Mouse (Mus musculus) limb, embryonic 11.5 days (tissue): ENCODE results near the gene Nip7. TPM values are rescaled to one million over a fixed set of nuclear protein-coding genes. Genes with fewer than 3 reads are reported as not detected.
"Not testable (repeated sequence)": the region's sequence is repeated elsewhere in the genome, so short reads cannot be mapped to it uniquely, and the experiment has no call there.

ENCODE experiments used
- ATAC-seq: fragments of 200-750 bp; cut with Nextera tagmentation; 2 replicates; pipeline ENCODE4 v1.8.0; 2017; ENCODE audit warnings: low read depth; ENCODE audit not compliant: insufficient number of reproducible peaks, low FRiP score, low TSS enrichment
- DNase-seq: peaks from one replicate; pipeline ENCODE4 v3.0.0-alpha.2; 2015; ENCODE audit warnings: low spot score
- H3K27ac ChIP-seq: fragments of 300-500 bp; sonication (generic); replicated peaks from 2 replicates; pipeline ENCODE4 v1.5.1; 2014; ENCODE audit warnings: low read depth, mild to moderate bottlenecking, low read length
- H3K27me3 ChIP-seq: fragments of 300-500 bp; sonication (generic); 2 replicates; pipeline ENCODE4 v1.6.1; 2014; ENCODE audit warnings: mild to moderate bottlenecking, low read length, mixed read lengths; ENCODE audit not compliant: control insufficient read depth, insufficient read depth
- H3K36me3 ChIP-seq: fragments of 300-500 bp; sonication (generic); 2 replicates; pipeline ENCODE4 v1.6.1; 2014; ENCODE audit warnings: mild to moderate bottlenecking, low read length, moderate library complexity, mixed read lengths; ENCODE audit not compliant: control insufficient read depth, insufficient read depth
- H3K4me1 ChIP-seq: fragments of 300-500 bp; sonication (generic); 2 replicates; pipeline ENCODE4 v1.6.1; 2014; ENCODE audit warnings: low read length, mixed read lengths; ENCODE audit not compliant: control insufficient read depth, insufficient read depth
- H3K4me2 ChIP-seq: fragments of 300-500 bp; sonication (generic); 2 replicates; pipeline ENCODE4 v1.6.1; 2014; ENCODE audit warnings: low read depth, mild to moderate bottlenecking, moderate library complexity; ENCODE audit not compliant: severe bottlenecking
- H3K4me3 ChIP-seq: fragments of 300-500 bp; sonication (generic); 2 replicates; pipeline ENCODE4 v1.5.1; 2014; ENCODE audit warnings: low read depth, low read length
- H3K9ac ChIP-seq: fragments of 300-500 bp; sonication (generic); 2 replicates; pipeline ENCODE4 v1.6.1; 2014; ENCODE audit warnings: mild to moderate bottlenecking, low read length
- H3K9me3 ChIP-seq: fragments of 300-500 bp; sonication (generic); 2 replicates; pipeline ENCODE4 v1.6.1; 2016; ENCODE audit warnings: low read length; ENCODE audit not compliant: control insufficient read depth
- WGBS: fragments of 180-500 bp; shearing (Covaris S2); extraction: QIAGEN DNeasy Blood & Tissue Kit; methylation state at CpG from one replicate; pipeline ENCODE4 v1.1.7; 2014; 5-methylcytosine and 5-hydroxymethylcytosine counted together
- polyA plus RNA-seq: library from polyadenylated mRNA; unstranded; fragments of >200 nt; fragmentation: Nextera tagmentation; extraction: Ambion mirVana; gene quantifications from 2 replicates; pipeline ENCODE4 v1.2.1, GENCODE M21; 2014

The Nip7 gene
- polyA plus RNA-seq, 1 experiment from 2014 or later = 119 TPM

DNA sequence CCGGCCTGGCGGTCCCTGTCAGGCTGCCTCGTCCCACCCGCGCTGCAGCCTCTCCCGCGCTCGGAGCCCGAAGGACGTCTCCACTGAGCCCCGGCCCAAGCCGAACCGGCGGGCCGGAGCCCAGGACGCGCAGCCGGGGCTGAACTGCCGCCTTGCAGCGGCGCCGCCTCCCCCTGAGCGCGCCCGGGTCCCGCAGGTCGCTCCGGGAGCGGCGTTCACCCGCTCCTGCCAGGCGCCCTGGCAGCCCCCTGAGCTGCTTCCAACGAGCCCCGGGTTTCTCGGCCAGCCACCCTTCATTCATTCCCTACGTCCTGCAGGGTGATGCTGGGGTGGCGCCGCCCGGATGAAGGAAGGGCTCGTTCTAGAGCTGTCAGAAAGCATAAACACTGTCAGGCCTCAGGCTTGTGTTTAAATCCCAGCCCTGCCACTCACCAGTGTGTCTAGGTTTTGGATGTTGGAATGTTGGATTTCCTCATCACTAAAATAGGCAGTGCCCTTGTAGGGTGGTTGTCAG, 25.0 kb upstream of the Nip7 start:
- no peaks in the 10 kb centered on the region for H3K9me3 ChIP-seq
- peak overlapping the region; percentile 96 for H3K4me3 ChIP-seq
- H3K27me3 ChIP-seq = no peaks in the 10 kb centered on the region
- H3K4me1 ChIP-seq = peaks cover 9% of the 10 kb centered on the region
- DNase-seq (no peak), ATAC-seq (no peak)
- 0 out of 2 replicates have a peak overlapping the region, but pooled peaks have one; percentile 18 for H3K27ac ChIP-seq
- peak overlapping the region; percentile 89 for H3K9ac ChIP-seq
- peak overlapping the region; percentile 65 for H3K4me2 ChIP-seq
- 0% methylated on average over 40 of the region's 40 CpGs for WGBS
- no peaks in the 10 kb centered on the region for H3K36me3 ChIP-seq

DNA sequence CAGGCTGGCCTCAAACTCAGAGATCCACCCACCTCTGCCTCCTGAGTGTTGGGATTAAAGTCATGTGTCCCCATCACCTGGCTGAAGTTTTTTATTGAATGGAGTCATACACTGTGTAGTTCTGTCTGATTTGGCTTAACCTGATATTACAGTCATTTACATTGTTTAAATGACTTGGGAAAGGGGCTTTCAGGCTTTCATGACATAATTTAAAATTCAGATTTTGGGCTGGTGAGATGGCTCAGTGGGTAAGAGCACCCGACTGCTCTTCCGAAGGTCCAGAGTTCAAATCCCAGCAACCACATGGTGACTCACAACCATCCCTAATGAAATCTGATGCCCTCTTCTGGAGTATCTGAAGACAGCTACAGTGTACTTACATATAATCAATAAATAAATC, 23.1 kb upstream of the Nip7 start:
- H3K4me1 ChIP-seq, H3K4me2 ChIP-seq, ATAC-seq, H3K9ac ChIP-seq, H3K27me3 ChIP-seq, DNase-seq, H3K27ac ChIP-seq, H3K4me3 ChIP-seq, H3K36me3 ChIP-seq, H3K9me3 ChIP-seq: not testable (repeated sequence)
- WGBS = 100% methylated on average over 2 of the region's 2 CpGs

DNA sequence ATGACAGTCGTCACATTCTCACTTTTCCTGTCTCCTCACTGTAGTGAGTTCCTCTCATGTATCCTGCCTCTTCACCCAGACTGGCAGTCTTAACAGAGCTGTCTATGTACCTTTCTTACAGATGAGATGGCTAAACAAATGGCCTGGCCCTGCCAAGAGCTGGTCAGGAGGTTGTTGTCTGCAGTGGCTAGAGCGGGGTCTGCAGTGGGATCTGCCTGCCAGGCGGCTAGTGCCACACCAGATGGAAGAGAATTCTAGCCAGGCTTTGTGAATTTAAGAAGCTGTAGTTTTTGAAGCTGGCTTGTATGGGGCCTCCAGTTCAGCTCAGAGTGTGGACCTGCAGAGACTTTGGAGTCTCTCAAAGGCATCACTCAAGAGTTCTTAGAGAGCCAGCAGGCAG, 21.0 kb upstream of the Nip7 start:
- H3K9ac ChIP-seq = no peak overlapping the region
- H3K9me3 ChIP-seq = no peaks in the 10 kb centered on the region
- H3K27me3 ChIP-seq = no peaks in the 10 kb centered on the region
- no peak overlapping the region for H3K4me3 ChIP-seq
- no peak overlapping the region for H3K4me2 ChIP-seq
- H3K4me1 ChIP-seq = peaks cover 9% of the 10 kb centered on the region
- DNase-seq = no peak
- WGBS = 85% methylated on average over 3 of the region's 3 CpGs
- ATAC-seq = no peak
- H3K27ac ChIP-seq = no peak overlapping the region
- peaks cover 13% of the 10 kb centered on the region; the same call in 1 of the 2 replicates for H3K36me3 ChIP-seq

DNA sequence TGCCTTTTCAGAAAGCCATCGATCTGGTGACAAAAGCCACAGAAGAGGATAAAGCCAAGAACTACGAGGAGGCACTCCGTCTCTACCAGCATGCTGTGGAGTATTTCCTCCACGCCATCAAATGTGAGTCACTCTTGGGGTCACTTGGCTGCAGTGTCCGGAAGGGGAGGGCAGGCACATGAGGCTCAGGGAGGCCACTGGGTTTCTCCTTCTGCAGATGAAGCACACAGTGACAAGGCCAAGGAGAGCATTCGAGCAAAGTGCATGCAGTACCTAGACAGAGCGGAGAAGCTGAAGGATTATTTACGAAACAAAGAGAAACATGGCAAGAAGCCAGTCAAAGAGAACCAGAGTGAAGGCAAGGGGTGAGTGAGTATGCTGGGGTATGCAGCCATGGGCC, 20.1 kb upstream of the Nip7 start:
- 94% methylated on average over 8 of the region's 8 CpGs for WGBS
- H3K27ac ChIP-seq = no peak overlapping the region
- no peaks in the 10 kb centered on the region for H3K9me3 ChIP-seq
- peaks cover 14% of the 10 kb centered on the region; the same call in 1 of the 2 replicates for H3K36me3 ChIP-seq
- H3K27me3 ChIP-seq = no peaks in the 10 kb centered on the region
- ATAC-seq = no peak
- no peak overlapping the region for H3K4me2 ChIP-seq
- H3K4me3 ChIP-seq = no peak overlapping the region
- no peak for DNase-seq
- H3K4me1 ChIP-seq = peaks cover 9% of the 10 kb centered on the region
- no peak overlapping the region for H3K9ac ChIP-seq

DNA sequence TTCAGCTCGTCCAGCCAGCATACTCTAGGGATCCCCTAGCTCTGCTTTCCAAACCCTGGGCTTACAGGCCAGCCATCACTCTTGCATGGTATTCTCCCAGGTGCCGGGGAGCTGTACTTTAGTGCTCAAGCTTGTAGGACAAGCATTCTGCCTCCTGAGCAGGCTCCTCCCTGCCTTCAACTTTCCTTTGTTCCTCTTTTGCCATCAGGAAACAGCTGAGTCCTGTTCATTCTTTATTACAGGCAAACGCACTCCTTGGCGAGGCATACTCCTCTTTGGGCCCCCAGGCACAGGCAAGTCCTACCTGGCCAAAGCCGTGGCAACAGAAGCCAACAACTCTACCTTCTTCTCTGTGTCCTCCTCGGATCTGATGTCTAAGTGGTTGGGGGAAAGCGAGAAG, 16.0 kb upstream of the Nip7 start:
- H3K9me3 ChIP-seq = no peaks in the 10 kb centered on the region
- 83% methylated on average over 7 of the region's 7 CpGs for WGBS
- DNase-seq (no peak), ATAC-seq (no peak)
- H3K4me3 ChIP-seq = no peak overlapping the region
- H3K27me3 ChIP-seq = no peaks in the 10 kb centered on the region
- H3K9ac ChIP-seq = no peak overlapping the region
- H3K36me3 ChIP-seq = peaks cover 35% of the 10 kb centered on the region
- no peak overlapping the region for H3K27ac ChIP-seq
- no peaks in the 10 kb centered on the region for H3K4me1 ChIP-seq
- H3K4me2 ChIP-seq = no peak overlapping the region

DNA sequence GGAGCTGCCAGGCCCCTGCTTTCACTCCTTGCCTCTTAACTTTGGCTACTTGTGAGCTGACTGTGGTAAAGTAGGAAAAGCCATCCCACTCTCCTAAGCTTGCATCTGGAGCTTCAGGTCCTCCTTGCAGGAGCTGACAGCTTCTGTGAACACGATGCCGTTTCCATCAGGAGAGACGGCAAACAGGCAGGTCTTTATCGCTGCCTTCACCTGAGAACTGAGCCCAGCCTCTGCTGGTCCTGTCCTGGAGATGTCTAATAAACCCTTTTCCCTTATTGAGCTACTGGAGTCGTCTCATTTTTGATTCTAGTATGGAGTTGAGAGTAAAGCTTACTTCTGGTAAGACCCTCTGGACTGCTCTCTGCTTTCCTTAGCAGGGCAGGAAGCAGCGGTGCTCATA, 11.2 kb upstream of the Nip7 start:
- DNase-seq (no peak), ATAC-seq (no peak)
- Histone ChIP-seq H3K4me3 (no peak overlapping the region), H3K36me3 (peaks cover 35% of the 10 kb centered on the region), H3K9ac (no peak overlapping the region; the same call in 1 of the 2 replicates), H3K4me1 (no peaks in the 10 kb centered on the region), H3K27ac (no peak overlapping the region), H3K27me3 (no peaks in the 10 kb centered on the region), H3K4me2 (no peak overlapping the region), H3K9me3 (no peaks in the 10 kb centered on the region)
- WGBS = 89% methylated on average over 6 of the region's 6 CpGs

DNA sequence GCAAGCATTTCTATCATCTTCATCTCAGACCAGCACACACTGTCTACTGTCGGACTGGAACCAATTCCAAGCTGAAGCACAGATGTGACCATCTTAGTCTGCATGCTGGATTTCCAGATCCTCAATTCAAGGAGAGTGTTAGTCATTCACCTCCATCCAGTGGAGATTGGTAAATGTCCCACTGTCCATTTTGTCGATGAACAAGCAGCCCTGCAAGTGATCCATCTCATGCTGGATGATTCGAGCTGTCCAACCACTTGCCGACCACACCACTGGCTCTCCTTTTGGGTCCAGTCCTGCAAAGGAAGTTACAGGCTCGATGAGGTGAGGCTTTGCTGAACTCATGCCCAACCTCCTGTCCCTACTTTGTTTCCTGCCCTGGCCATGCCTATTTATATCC, 9.7 kb upstream of the Nip7 start:
- Histone ChIP-seq H3K4me2 (peak overlapping the region; percentile 71; the same call in 1 of the 2 replicates), H3K9me3 (no peaks in the 10 kb centered on the region), H3K27me3 (no peaks in the 10 kb centered on the region), H3K4me3 (no peak overlapping the region), H3K4me1 (no peaks in the 10 kb centered on the region), H3K27ac (no peak overlapping the region), H3K36me3 (peaks cover 38% of the 10 kb centered on the region), H3K9ac (no peak overlapping the region)
- DNase-seq (no peak), ATAC-seq (no peak)
- 89% methylated on average over 5 of the region's 5 CpGs for WGBS

DNA sequence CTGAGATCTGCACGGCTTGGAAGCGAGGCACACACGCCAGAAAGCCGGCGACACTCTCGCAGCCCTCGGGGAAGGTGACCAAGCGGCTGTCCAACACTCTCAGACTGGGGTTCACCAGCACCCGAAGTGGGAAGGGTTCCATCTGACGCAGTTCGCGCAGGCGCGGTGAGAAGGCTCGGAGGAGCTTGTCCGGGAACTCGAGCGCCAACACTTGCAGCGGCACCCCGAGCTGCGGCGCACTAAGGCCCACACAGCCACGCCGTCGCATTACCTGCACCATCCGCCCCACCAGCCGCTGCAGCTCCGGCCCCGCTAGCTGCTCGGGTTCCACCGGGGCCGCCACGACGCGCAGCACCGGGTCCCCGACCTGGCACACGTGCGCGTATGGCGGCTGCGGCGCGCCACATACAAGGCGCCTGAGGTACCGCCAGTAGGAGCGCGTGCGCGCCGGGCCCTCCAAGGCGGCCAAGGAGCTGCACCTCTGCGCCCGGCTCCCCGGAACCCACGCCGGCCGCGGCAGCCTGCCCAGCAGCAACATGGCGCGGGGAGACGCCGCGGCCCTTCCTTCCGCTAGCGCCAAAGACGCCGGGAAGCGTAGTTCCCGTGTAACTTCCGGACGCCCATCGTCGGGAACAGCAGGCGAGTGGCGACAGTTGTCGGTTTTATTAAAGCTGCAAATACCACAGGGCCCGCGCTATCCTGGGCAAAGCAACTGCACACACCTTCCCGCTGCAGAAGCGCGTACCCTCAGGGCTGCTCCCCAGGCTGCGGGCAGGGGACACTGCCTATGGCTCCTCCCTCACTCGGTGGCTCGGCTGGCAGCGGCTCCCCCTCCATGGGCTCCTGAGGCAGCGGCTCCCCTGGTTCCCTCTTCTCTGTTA, 8.4 kb upstream of the Nip7 start, which contains the start of gene Pdf:
TSS of gene Pdf (minus strand) at position 554 of the 881 bp plus-strand sequence.
- H3K36me3 ChIP-seq = peaks cover 43% of the 10 kb centered on the region
- peak; percentile 75 for ATAC-seq
- WGBS = under 1% methylated on average over 87 of the region's 87 CpGs

More for the DNA sequence above, 8.4 kb upstream of the Nip7 start, which contains the start of gene Pdf:
- no peaks in the 10 kb centered on the region for H3K9me3 ChIP-seq
- no peaks in the 10 kb centered on the region for H3K27me3 ChIP-seq
- peak within 1 kb of the TSS; percentile 71 for H3K4me2 ChIP-seq
- peak within 1 kb of the TSS; percentile 82 for H3K9ac ChIP-seq
- H3K4me1 ChIP-seq = no peaks in the 10 kb centered on the region
- peak; percentile 79 for DNase-seq
- peak within 1 kb of the TSS; percentile 88 for H3K27ac ChIP-seq
- H3K4me3 ChIP-seq = peak within 1 kb of the TSS; percentile 83
